Mouse (Mus musculus): Measurements from ENCODE around the gene Cmtm2b.

DNA sequence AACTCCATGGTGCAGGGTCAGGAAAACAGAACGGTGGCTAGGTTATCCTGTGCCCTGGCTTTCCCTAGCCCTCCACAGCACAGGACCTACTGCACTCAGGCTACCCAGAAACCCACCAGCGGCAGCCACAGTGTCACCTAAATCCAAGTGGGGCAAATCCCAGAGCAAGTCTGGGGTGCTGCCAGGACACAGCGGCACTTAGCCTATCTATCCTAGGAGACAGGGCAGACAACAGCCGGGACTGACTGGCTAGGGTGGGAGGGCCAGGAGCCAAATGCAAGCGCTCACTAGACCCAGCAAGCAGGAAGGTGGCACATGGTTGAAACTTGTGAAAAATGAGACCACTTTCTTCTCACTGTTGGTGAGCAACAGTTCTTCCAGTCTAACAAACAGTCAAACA, 26.9 kb downstream of the Cmtm2b start:
- no peak for TF ChIP-seq GATA1 (IDR thresholded peaks at IDR 0.05; ENCODE audit: borderline replicate concordance, low read length)
- TF ChIP-seq FLI1 (IDR thresholded peaks at IDR 0.05; ENCODE audit: low read length), result no peak

Measured in megakaryocyte, embryonic 14.5 days (primary cell).